Mouse (Mus musculus) G1E (cell line): ENCODE measurements at regions not wholly inside any gene's neighbourhood (a gene's known extent, or its start where the extent isn't known, plus 50 kb on each side); places are given as distances from the start of the nearest gene placed in this dataset.

Experiments used
- CTCF ChIP-seq: IDR thresholded peaks from 2 replicates; pipeline ENCODE4 v1.5.1; 2012; ENCODE audit warnings: low read depth, low read length, inconsistent platforms, mixed read lengths
- GATA1 ChIP-seq: IDR thresholded peaks from 2 replicates; pipeline ENCODE4 v1.6.1; 2012; ENCODE audit warnings: borderline replicate concordance, low read length, inconsistent platforms, mixed read lengths
- GATA2 ChIP-seq: IDR thresholded peaks from 2 replicates; pipeline ENCODE4 v1.6.1; 2012; ENCODE audit warnings: low read depth, low read length, inconsistent platforms, borderline replicate concordance
- POLR2AphosphoS5 ChIP-seq: IDR thresholded peaks from 2 replicates; pipeline ENCODE4 v1.6.1; 2012; ENCODE audit warnings: low read depth, low read length, inconsistent platforms; ENCODE audit not compliant: insufficient replicate concordance
- TAL1 ChIP-seq: conservative IDR thresholded peaks from 2 replicates; pipeline ENCODE4 v1.6.1; 2012; ENCODE audit warnings: low read depth, low read length, inconsistent platforms, mixed read lengths

DNA sequence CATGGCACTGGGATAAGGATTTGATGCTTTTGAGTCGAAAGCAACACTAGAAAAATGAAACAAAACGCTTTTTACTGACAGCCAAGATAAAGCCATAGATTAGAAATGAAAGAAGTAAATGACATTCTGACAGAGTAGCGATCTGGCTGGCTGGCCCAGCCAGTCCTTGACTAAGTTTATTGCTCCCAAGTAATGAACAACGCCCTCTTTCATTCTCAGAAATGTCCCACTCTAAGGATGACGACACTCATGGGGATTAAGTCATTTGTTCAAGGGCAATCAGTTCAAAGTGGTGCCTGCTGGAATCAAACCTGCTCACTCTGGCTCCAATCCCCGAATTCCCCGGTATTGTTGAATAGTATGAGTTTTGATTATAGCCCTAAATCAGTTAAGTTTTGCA is 231.1 kb upstream of the F930015N05Rik start:
- TF ChIP-seq CTCF: no peak
- no peak for TF ChIP-seq TAL1
- no peak for TF ChIP-seq POLR2AphosphoS5
- no peak for TF ChIP-seq GATA1
- TF ChIP-seq GATA2: no peak
